Mouse (Mus musculus): ENCODE measurements around the gene Prep. TPM values are rescaled to one million over a fixed set of nuclear protein-coding genes. Genes with fewer than 3 reads are reported as not detected.
"Not testable (repeated sequence)": the region's sequence is repeated elsewhere in the genome, so short reads cannot be mapped to it uniquely, and the experiment has no call there.

Prep gene
- polyA plus RNA-seq, 1 experiment from 2014 or later = 18.7 TPM

DNA sequence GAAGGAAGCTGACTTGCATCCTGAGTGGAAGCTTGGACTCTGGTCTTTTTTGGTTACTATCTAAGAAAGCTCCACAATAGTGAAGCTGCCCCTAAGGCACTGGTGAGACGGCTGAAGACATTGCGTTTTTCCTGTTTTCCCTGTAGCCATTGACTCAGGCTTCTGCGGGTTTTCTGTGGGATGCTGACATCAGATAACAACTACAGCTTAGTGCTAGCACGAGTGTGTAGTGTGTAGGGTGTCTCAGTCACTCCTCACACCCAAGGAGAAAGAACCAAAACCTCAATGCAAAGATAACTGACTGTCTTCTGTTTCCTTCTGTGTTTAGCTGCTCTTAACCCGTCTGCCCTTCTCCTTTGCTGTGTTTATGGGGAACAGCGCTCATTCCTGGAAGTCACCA, 13.5 kb downstream of the Prep start:
- H3K4me1 ChIP-seq (ENCODE audit: control insufficient read depth, insufficient read depth, low read length) = 0 out of 2 replicates have a peak, but pooled peaks cover 5% of the 10 kb centered on the region
- no peak overlapping the region for H3K4me3 ChIP-seq (ENCODE audit: low read depth, low read length)
- ATAC-seq (ENCODE audit: insufficient number of reproducible peaks, insufficient read depth, low FRiP score, low read depth) = no peak
- no peak overlapping the region for H3K27ac ChIP-seq (ENCODE audit: low read length)
- H3K9me3 ChIP-seq (ENCODE audit: control insufficient read depth, low read depth, low read length) = no peaks in the 10 kb centered on the region
- H3K4me2 ChIP-seq (replicated peaks; ENCODE audit: low read depth, low read length) = no peak overlapping the region
- H3K36me3 ChIP-seq (ENCODE audit: control insufficient read depth, insufficient read depth, low read length) = no peaks in the 10 kb centered on the region
- WGBS = 71% methylated on average over 6 of the region's 6 CpGs
- no peak overlapping the region for H3K9ac ChIP-seq (replicated peaks; ENCODE audit: low read depth, low read length)
- H3K27me3 ChIP-seq (ENCODE audit: control insufficient read depth, insufficient read depth, low read length) = no peaks in the 10 kb centered on the region

DNA sequence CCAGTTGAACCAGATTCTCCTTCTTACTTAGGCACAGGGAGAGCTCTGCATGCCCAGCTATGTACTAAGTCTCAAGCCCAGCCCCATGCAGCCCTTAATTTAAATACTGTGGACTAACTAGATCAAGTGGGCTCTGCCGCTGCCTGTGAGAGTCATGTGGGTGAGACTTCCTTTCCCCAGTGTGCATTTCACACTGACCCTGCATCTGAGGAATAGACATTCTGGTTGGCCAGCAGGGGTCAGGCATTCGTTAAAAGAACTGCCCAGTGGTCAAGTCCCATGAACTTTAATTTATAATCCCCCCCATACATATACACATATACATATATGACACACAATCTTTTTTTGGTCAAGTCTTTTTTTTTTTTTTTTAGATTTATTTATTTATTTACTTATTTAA, 15.7 kb downstream of the Prep start:
- Histone ChIP-seq H3K9ac (replicated peaks; ENCODE audit: low read depth, low read length) (no peak overlapping the region), H3K36me3 (ENCODE audit: control insufficient read depth, insufficient read depth, low read length) (no peaks in the 10 kb centered on the region), H3K4me1 (ENCODE audit: control insufficient read depth, insufficient read depth, low read length) (0 out of 2 replicates have a peak, but pooled peaks cover 3% of the 10 kb centered on the region), H3K4me2 (replicated peaks; ENCODE audit: low read depth, low read length) (no peak overlapping the region), H3K27me3 (ENCODE audit: control insufficient read depth, insufficient read depth, low read length) (no peaks in the 10 kb centered on the region), H3K9me3 (ENCODE audit: control insufficient read depth, low read depth, low read length) (no peaks in the 10 kb centered on the region), H3K4me3 (ENCODE audit: low read depth, low read length) (no peak overlapping the region), H3K27ac (ENCODE audit: low read length) (no peak overlapping the region)
- WGBS = 63% methylated on average over 2 of the region's 2 CpGs
- ATAC-seq (ENCODE audit: insufficient number of reproducible peaks, insufficient read depth, low FRiP score, low read depth) = no peak

DNA sequence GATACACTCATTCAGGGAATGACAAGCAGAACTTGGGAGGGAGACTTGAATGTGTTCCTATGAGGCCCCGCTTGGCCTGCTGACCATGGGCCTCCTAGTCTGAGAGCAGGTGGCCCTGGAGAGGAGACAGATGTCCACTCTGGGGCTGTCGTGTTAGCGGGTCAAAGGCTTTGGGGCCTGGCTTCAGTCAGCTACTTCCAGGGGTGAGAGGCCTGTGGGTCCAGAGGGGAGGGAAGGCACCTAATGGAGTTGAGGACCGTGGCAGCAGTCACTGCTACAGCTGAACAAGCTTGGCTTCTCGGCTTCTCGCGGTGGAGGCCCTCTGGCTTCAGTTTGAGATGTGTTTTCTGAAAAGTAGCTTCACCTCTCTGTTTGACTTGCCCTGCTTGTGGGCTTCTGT, 17.0 kb downstream of the Prep start:
- not testable (repeated sequence) for H3K27ac ChIP-seq (ENCODE audit: low read length); H3K9ac ChIP-seq (replicated peaks; ENCODE audit: low read depth, low read length); H3K9me3 ChIP-seq (ENCODE audit: control insufficient read depth, low read depth, low read length); H3K27me3 ChIP-seq (ENCODE audit: control insufficient read depth, insufficient read depth, low read length); H3K4me1 ChIP-seq (ENCODE audit: control insufficient read depth, insufficient read depth, low read length); ATAC-seq (ENCODE audit: insufficient number of reproducible peaks, insufficient read depth, low FRiP score, low read depth); H3K4me2 ChIP-seq (replicated peaks; ENCODE audit: low read depth, low read length); H3K4me3 ChIP-seq (ENCODE audit: low read depth, low read length); H3K36me3 ChIP-seq (ENCODE audit: control insufficient read depth, insufficient read depth, low read length)
- WGBS = 53% methylated on average over 7 of the region's 7 CpGs

DNA sequence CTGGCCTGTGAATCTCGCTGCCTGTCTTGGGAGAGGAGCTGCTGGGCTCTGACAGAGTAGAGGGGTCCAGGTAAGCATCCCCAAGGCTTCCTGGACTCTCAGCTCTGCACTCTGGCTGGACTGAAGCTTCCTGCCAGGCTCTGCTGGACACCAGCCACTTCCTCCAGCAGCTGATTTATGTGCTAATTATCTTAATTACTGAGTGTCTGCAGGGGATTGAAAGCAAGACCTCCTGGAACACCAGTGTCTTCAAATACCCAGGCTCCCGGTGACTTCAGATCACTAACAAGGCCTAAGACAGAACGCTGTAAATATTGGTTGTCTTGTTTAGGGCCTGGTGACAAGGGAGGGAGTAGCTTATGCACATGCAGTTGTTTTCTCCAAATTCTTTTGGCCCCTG, 17.5 kb downstream of the Prep start:
- Histone ChIP-seq H3K27me3 (ENCODE audit: control insufficient read depth, insufficient read depth, low read length) (no peaks in the 10 kb centered on the region), H3K4me2 (replicated peaks; ENCODE audit: low read depth, low read length) (no peak overlapping the region), H3K9ac (replicated peaks; ENCODE audit: low read depth, low read length) (no peak overlapping the region), H3K9me3 (ENCODE audit: control insufficient read depth, low read depth, low read length) (no peaks in the 10 kb centered on the region), H3K36me3 (ENCODE audit: control insufficient read depth, insufficient read depth, low read length) (no peaks in the 10 kb centered on the region), H3K4me1 (ENCODE audit: control insufficient read depth, insufficient read depth, low read length) (0 out of 2 replicates have a peak, but pooled peaks cover 3% of the 10 kb centered on the region), H3K4me3 (ENCODE audit: low read depth, low read length) (no peak overlapping the region), H3K27ac (ENCODE audit: low read length) (no peak overlapping the region)
- 60% methylated on average over 3 of the region's 3 CpGs for WGBS
- no peak for ATAC-seq (ENCODE audit: insufficient number of reproducible peaks, insufficient read depth, low FRiP score, low read depth)

DNA sequence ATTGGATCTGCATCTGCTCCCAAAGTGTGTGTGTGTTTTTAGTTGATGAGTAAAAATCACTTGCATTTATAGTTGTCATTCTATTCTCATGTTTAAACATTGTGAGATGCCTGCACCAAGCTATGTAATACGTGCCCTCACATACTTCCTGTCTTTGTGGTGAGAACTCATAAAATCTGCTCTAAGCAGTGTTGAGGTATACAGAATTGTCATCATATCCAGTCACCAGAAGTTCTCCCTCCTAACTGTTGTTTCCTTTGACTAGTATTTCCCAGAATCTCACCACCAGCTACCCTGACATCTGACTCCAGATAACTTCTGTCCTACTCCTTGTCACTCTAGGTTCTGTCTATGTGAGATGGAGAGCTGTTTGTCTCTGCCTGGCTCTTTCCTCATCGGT, 18.3 kb downstream of the Prep start:
- no peak overlapping the region for H3K4me2 ChIP-seq (replicated peaks; ENCODE audit: low read depth, low read length)
- H3K4me3 ChIP-seq (ENCODE audit: low read depth, low read length) = no peak overlapping the region
- WGBS = 86% methylated on average over 2 of the region's 2 CpGs
- ATAC-seq (ENCODE audit: insufficient number of reproducible peaks, insufficient read depth, low FRiP score, low read depth) = no peak
- H3K4me1 ChIP-seq (ENCODE audit: control insufficient read depth, insufficient read depth, low read length) = no peaks in the 10 kb centered on the region
- H3K36me3 ChIP-seq (ENCODE audit: control insufficient read depth, insufficient read depth, low read length) = no peaks in the 10 kb centered on the region
- no peak overlapping the region for H3K27ac ChIP-seq (ENCODE audit: low read length)
- H3K27me3 ChIP-seq (ENCODE audit: control insufficient read depth, insufficient read depth, low read length) = no peaks in the 10 kb centered on the region
- H3K9me3 ChIP-seq (ENCODE audit: control insufficient read depth, low read depth, low read length) = no peaks in the 10 kb centered on the region
- no peak overlapping the region for H3K9ac ChIP-seq (replicated peaks; ENCODE audit: low read depth, low read length)

DNA sequence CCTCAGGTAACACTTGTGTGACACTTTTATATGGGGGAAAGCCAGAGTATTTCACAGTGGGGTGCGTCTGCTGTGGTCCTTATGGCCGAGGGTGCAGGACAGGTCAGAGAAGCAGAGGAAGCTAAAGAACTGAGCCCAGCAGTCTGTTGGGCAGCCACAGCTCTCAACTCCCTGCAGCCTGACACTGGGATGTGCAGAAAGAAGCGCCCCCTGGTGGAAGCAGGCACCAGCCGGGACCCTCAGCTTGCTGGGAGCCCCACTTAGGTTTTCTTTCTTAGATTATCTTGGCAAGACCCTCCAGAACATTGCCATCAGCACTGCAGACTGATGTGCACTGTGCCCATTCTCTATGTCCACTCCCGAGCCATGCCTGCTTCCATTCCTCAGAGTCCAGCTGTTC, 19.6 kb downstream of the Prep start:
- Histone ChIP-seq H3K9me3 (ENCODE audit: control insufficient read depth, low read depth, low read length) (no peaks in the 10 kb centered on the region), H3K4me1 (ENCODE audit: control insufficient read depth, insufficient read depth, low read length) (no peaks in the 10 kb centered on the region), H3K27me3 (ENCODE audit: control insufficient read depth, insufficient read depth, low read length) (no peaks in the 10 kb centered on the region), H3K36me3 (ENCODE audit: control insufficient read depth, insufficient read depth, low read length) (no peaks in the 10 kb centered on the region), H3K27ac (ENCODE audit: low read length) (no peak overlapping the region), H3K9ac (replicated peaks; ENCODE audit: low read depth, low read length) (no peak overlapping the region), H3K4me3 (ENCODE audit: low read depth, low read length) (no peak overlapping the region), H3K4me2 (replicated peaks; ENCODE audit: low read depth, low read length) (no peak overlapping the region)
- no peak for ATAC-seq (ENCODE audit: insufficient number of reproducible peaks, insufficient read depth, low FRiP score, low read depth)
- WGBS = 44% methylated on average over 5 of the region's 5 CpGs

DNA sequence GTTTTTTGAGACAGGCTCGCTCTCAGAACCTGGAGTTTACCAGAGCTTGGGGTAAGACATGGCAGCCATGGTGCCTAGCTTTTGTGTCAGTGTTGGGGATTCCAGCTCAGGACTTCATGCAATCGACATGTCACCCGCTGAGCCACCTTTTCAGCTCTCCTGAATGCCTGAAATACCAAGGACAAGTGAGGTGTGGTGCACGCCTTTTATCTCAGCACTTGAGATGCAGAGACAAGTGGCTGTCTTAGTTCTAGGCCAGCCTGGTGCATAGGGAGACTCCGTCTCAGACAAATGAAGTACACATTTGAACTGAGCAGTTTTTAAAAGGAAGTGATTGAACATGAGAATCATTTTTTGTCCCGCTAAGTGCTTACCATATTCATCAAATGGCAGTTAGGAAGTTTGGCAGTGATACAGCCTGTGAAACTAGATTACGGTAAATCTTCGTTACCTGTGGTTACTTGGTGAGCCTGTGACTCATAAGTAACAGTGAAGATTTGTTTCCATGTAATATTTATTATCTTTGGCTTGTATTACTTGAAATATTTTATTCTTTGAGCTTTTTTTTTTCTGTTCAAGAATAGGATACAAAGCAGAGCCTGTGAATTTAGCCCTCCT, 24.6 kb downstream of the Prep start:
- Histone ChIP-seq H3K9me3 (ENCODE audit: control insufficient read depth, low read depth, low read length) (no peaks in the 10 kb centered on the region), H3K4me1 (ENCODE audit: control insufficient read depth, insufficient read depth, low read length) (no peaks in the 10 kb centered on the region), H3K4me2 (replicated peaks; ENCODE audit: low read depth, low read length) (no peak overlapping the region), H3K27ac (ENCODE audit: low read length) (no peak overlapping the region), H3K9ac (replicated peaks; ENCODE audit: low read depth, low read length) (no peak overlapping the region), H3K27me3 (ENCODE audit: control insufficient read depth, insufficient read depth, low read length) (no peaks in the 10 kb centered on the region), H3K36me3 (ENCODE audit: control insufficient read depth, insufficient read depth, low read length) (peaks cover 18% of the 10 kb centered on the region; the same call in 1 of the 2 replicates), H3K4me3 (ENCODE audit: low read depth, low read length) (no peak overlapping the region)
- WGBS = 69% methylated on average over 8 of the region's 8 CpGs
- ATAC-seq (ENCODE audit: insufficient number of reproducible peaks, insufficient read depth, low FRiP score, low read depth) = no peak

DNA sequence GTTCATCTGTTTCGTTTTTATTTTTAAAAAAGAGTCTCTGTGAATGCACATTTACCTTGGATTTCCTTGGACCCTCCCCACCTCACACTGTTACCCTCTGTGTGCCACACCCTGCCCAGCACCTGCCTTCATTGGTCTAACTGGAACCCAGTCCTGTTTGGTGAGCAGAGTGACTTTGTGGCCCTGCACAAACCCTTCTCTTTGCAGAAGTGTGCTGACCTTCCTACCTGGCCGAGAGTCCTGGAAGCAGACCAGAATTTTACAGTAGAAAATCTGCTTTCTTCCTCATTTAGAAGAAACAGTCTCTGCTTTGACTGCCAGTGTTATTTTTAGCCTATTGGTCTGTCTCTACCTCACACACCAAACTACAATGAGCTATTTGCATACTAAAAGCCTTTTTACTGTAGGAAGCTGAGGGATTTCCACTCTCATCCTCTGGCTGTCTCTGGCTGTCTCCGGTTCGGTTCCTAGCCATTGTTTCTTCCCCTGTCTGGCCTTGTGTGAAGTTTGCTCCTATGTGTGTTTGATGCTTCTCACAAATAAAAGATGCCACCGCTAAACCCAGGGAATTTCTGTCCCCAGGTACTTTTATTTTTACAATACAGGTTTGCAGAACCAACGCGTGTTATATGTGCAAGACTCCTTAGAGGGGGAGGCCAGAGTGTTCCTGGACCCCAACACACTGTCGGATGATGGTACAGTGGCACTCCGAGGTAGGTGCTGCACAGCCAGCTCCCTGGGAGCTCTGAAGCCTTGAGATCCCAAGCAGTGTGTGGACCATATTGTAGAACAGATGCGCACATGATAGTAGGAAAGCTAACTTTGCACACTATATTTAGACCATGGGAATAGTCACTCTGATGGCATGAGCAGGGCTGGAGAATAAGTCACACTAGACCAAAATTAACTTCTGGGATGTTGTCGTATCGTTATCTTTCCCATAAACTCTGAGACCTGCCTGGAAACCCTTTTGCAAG, 25.4 kb downstream of the Prep start:
- Histone ChIP-seq H3K27ac (ENCODE audit: low read length) (no peak overlapping the region), H3K4me2 (replicated peaks; ENCODE audit: low read depth, low read length) (no peak overlapping the region), H3K27me3 (ENCODE audit: control insufficient read depth, insufficient read depth, low read length) (no peaks in the 10 kb centered on the region), H3K4me3 (ENCODE audit: low read depth, low read length) (no peak overlapping the region), H3K9me3 (ENCODE audit: control insufficient read depth, low read depth, low read length) (no peaks in the 10 kb centered on the region), H3K36me3 (ENCODE audit: control insufficient read depth, insufficient read depth, low read length) (peaks cover 18% of the 10 kb centered on the region; the same call in 1 of the 2 replicates), H3K9ac (replicated peaks; ENCODE audit: low read depth, low read length) (no peak overlapping the region), H3K4me1 (ENCODE audit: control insufficient read depth, insufficient read depth, low read length) (no peaks in the 10 kb centered on the region)
- 86% methylated on average over 12 of the region's 12 CpGs for WGBS
- ATAC-seq (ENCODE audit: insufficient number of reproducible peaks, insufficient read depth, low FRiP score, low read depth) = no peak
